9 mouse cellular contexts compared by ENCODE assay signal in genomic region chr10:56115636-56116180, GRCm38 (mm10). TPM values are rescaled to one million over a fixed set of nuclear protein-coding genes. Genes with fewer than 3 reads are reported as not detected.
DNase-seq lines count a peak whose midpoint lies in the region; ATAC-seq and TF ChIP-seq lines count a peak whose summit lies in the region.
"Had no signal": no experiment of that assay in that cellular context is flagged by ENCODE, and none has a peak within 500 bp of the region (broad histone marks: within the 10 kb centered on the region; RNA-seq: fewer than 3 reads in every experiment).

No protein-coding gene starts in this region.

- no peak for ATAC-seq in heart, embryonic 13.5 days (ENCODE audit: extremely low read depth, insufficient number of reproducible peaks, low FRiP score, low TSS enrichment)
- 0 out of 2 replicates have a peak, but pooled peaks have one; percentile 33 for ATAC-seq in limb, embryonic 12.5 days (ENCODE audit: insufficient number of reproducible peaks, insufficient read depth, low FRiP score, low TSS enrichment, low read depth)
- ATAC-seq in neural tube, embryonic 13.5 days (ENCODE audit: low read depth) = peak; percentile 89

- 20% methylated on average over 25 of the region's 27 CpGs for WGBS in heart, embryonic 13.5 days
- 12% methylated on average over 26 of the region's 27 CpGs for WGBS in limb, embryonic 12.5 days
- WGBS in neural tube, embryonic 13.5 days = 9% methylated on average over 23 of the region's 27 CpGs

- H3K4me2 ChIP-seq in heart, embryonic 13.5 days = peak overlapping the region; percentile 88
- H3K4me2 ChIP-seq in limb, embryonic 12.5 days = peak overlapping the region; percentile 95
- H3K4me2 ChIP-seq in neural tube, embryonic 13.5 days = peak overlapping the region; percentile 90

- H3K27me3 ChIP-seq in heart, embryonic 13.5 days (replicated peaks) = no peaks in the 10 kb centered on the region
- no peaks in the 10 kb centered on the region for H3K27me3 ChIP-seq in limb, embryonic 12.5 days
- no peaks in the 10 kb centered on the region for H3K27me3 ChIP-seq in neural tube, embryonic 13.5 days

- H3K4me1 ChIP-seq in heart, embryonic 13.5 days = peaks cover 9% of the 10 kb centered on the region; the same call in 1 of the 2 replicates
- no peaks in the 10 kb centered on the region; a peak in 1 of 4 replicates for H3K4me1 ChIP-seq in ES-E14 (ENCODE audit: control insufficient read depth in 2 of 2, insufficient read depth in 2 of 2, low read length in 2 of 2, poor library complexity in 1 of 2)
- peaks cover 7% of the 10 kb centered on the region for H3K4me1 ChIP-seq in limb, embryonic 12.5 days (replicated peaks)
- peaks cover 10% of the 10 kb centered on the region for H3K4me1 ChIP-seq in neural tube, embryonic 13.5 days (replicated peaks)

- DNase-seq in heart, adult 9 months (ENCODE audit: low spot score in 2 of 2) = no peak
- DNase-seq in ES-E14 (ENCODE audit: low read depth, low spot score) = peak; percentile 17
- peak; percentile 27 for DNase-seq in embryo, embryonic 10 days (ENCODE audit: low spot score)
- peak; percentile 21 for DNase-seq in heart, postnatal 4 days
- DNase-seq in gastrocnemius, adult 8-10 months (ENCODE audit: low spot score in 2 of 2) = no peak

- H3K4me3 ChIP-seq in heart, embryonic 13.5 days = peak overlapping the region; percentile 65
- peak overlapping the region; percentile 71 to 77 for H3K4me3 ChIP-seq in ES-E14 (ENCODE audit: insufficient read depth in 1 of 2, low read depth in 1 of 2, low read length in 2 of 2, poor library complexity in 1 of 2, severe bottlenecking in 1 of 2)
- peak overlapping the region; percentile 60 for H3K4me3 ChIP-seq in limb, embryonic 12.5 days (replicated peaks)
- peak overlapping the region; percentile 57 for H3K4me3 ChIP-seq in neural tube, embryonic 13.5 days

- peak overlapping the region; percentile 71 for H3K27ac ChIP-seq in heart, embryonic 13.5 days (replicated peaks)
- H3K27ac ChIP-seq in ES-E14 (ENCODE audit: insufficient read depth, low read depth, low read length, poor library complexity, severe bottlenecking) = no peak overlapping the region
- H3K27ac ChIP-seq in limb, embryonic 12.5 days = peak overlapping the region; percentile 85
- peak overlapping the region; percentile 92 for H3K27ac ChIP-seq in neural tube, embryonic 13.5 days (replicated peaks)

- H3K9ac ChIP-seq in heart, embryonic 13.5 days = peak overlapping the region; percentile 82
- H3K9ac ChIP-seq in ES-E14 (ENCODE audit: insufficient read depth, low read depth, low read length, poor library complexity, severe bottlenecking) = peak overlapping the region; percentile 78
- H3K9ac ChIP-seq in limb, embryonic 12.5 days (replicated peaks) = peak overlapping the region; percentile 78
- H3K9ac ChIP-seq in neural tube, embryonic 13.5 days = peak overlapping the region; percentile 87

- H3K9me3 ChIP-seq in heart, embryonic 13.5 days = no peaks in the 10 kb centered on the region
- H3K9me3 ChIP-seq in ES-E14 (ENCODE audit: control insufficient read depth, insufficient read depth, low read depth, low read length) = no peaks in the 10 kb centered on the region
- no peaks in the 10 kb centered on the region for H3K9me3 ChIP-seq in limb, embryonic 12.5 days
- no peaks in the 10 kb centered on the region for H3K9me3 ChIP-seq in neural tube, embryonic 13.5 days

- in situ Hi-C loops in ES-E14 (cut with MboI; ENCODE audit: low sequenced_read_pairs in 2 of 2, unreplicated experiment in 2 of 2) = no loop called here

- H3K36me3 ChIP-seq in heart, embryonic 13.5 days = no peaks in the 10 kb centered on the region
- H3K36me3 ChIP-seq in ES-E14 (ENCODE audit: control insufficient read depth, insufficient read depth, low read length, poor library complexity, severe bottlenecking) = no peaks in the 10 kb centered on the region
- no peaks in the 10 kb centered on the region for H3K36me3 ChIP-seq in limb, embryonic 12.5 days
- no peaks in the 10 kb centered on the region for H3K36me3 ChIP-seq in neural tube, embryonic 13.5 days

TF ChIP-seq in ES-E14, 5 proteins besides CTCF, POLR2A, EP300 and RAD21:
- TF ChIP-seq ZNF384 (IDR thresholded peaks at IDR 0.05; ENCODE audit: low read depth, low read length) = no peak
- no peak for TF ChIP-seq MAFK (IDR thresholded peaks at IDR 0.05; ENCODE audit: insufficient read depth, low read depth, low read length)
- no peak for TF ChIP-seq ZC3H11A (IDR thresholded peaks at IDR 0.05; ENCODE audit: borderline replicate concordance, low read depth, low read length)
- no peak for TF ChIP-seq CHD2 (IDR thresholded peaks at IDR 0.05; ENCODE audit: low read depth, low read length)
- no peak for TF ChIP-seq HCFC1 (IDR thresholded peaks at IDR 0.05; ENCODE audit: borderline replicate concordance, insufficient read depth, low read length)

RNA-seq across cellular contexts. Expression of gene Msl3l2, which starts 9.0 kb away (rescaled TPM):
- polyA plus RNA-seq in heart, embryonic 13.5 days (2015; fragmentation: Nextera tagmentation; extraction: Ambion mirVana) = 5.8 and 6.1 TPM in 2 replicates
- total RNA-seq in ES-E14 (2012; rRNA removed) = 2.6 and 3.3 TPM in 2 replicates
- total RNA-seq in heart, postnatal 4 days (2021) = 1 to 10 TPM; 7.1 to 9.3 TPM
- polyA plus RNA-seq in limb, embryonic 12.5 days (2016; fragmentation: Nextera tagmentation; extraction: Ambion mirVana) = 11.2 and 12.2 TPM in 2 replicates
- polyA plus RNA-seq in neural tube, embryonic 13.5 days (2015; fragmentation: Nextera tagmentation; extraction: Ambion mirVana) = 11.3 and 11.6 TPM in 2 replicates
- total RNA-seq in gastrocnemius, adult 8-10 months (2022) = 1 to 10 TPM in 2 of 4 experiments, under 1 TPM in 2; 0.73 to 1.2 (median 1.0) TPM
- total RNA-seq: MEL had no signal

Comparison
In these comparisons a context has a peak if more than half of its experiments do, and no peak if none do; other contexts are left out.
1. DNase-seq: peak in ES-E14 (single experiment), embryo, embryonic 10 days (single experiment) and heart, postnatal 4 days (single experiment); none in heart, adult 9 months (0 of 2) and gastrocnemius, adult 8-10 months (0 of 2).
2. Peak in every context shown above with its lines, with median percentiles within 50 percentile points of each other: H3K4me2 ChIP-seq, H3K4me3 ChIP-seq and H3K9ac ChIP-seq.